Mouse (Mus musculus): ENCODE data around the gene Bax. TPM values are rescaled to one million over a fixed set of nuclear protein-coding genes. Genes with fewer than 3 reads are reported as not detected.

Bax gene
- total RNA-seq, 2 experiments from 2014 or later = 81.6 to 82.1 TPM

- DNase-seq (ENCODE audit: extremely low spot score in 1 of 2, low spot score in 1 of 2) = no peak
Measured at GRCm38 (mm10) chr7:45419859-45420614, 46.7 kb downstream of the Bax start.

GRCm38 (mm10) chr7:45417962-45418492 lies 48.7 kb downstream of the Bax start:
- no peak for DNase-seq (ENCODE audit: extremely low spot score in 1 of 2, low spot score in 1 of 2)

- DNase-seq (ENCODE audit: extremely low spot score in 1 of 2, low spot score in 1 of 2) = no peak
Measured at GRCm38 (mm10) chr7:45415636-45416035, 51.1 kb downstream of the Bax start.

- no peak for DNase-seq (ENCODE audit: extremely low spot score in 1 of 2, low spot score in 1 of 2)
Measured at GRCm38 (mm10) chr7:45414740-45415224, 51.9 kb downstream of the Bax start.

- DNase-seq (ENCODE audit: extremely low spot score in 1 of 2, low spot score in 1 of 2) = no peak
Measured at GRCm38 (mm10) chr7:45413864-45414739, 52.6 kb downstream of the Bax start.

- DNase-seq (ENCODE audit: extremely low spot score in 1 of 2, low spot score in 1 of 2) = no peak
Measured at GRCm38 (mm10) chr7:45413113-45413863, 53.4 kb downstream of the Bax start, which contains the start of gene Ntf5. TSS of gene Ntf5 (plus strand) at chr7:45413695.

GRCm38 (mm10) chr7:45412421-45412820 lies 54.3 kb downstream of the Bax start:
- DNase-seq (ENCODE audit: extremely low spot score in 1 of 2, low spot score in 1 of 2) = no peak

Small RNA genes lying within 50 kb of the gene (microRNA-seq; reads per million reads assigned to microRNA genes)
- 0 to 0.20 reads per million in 2 experiments for gene Gm22133

Other genes starting within 250 kb of the Bax start
- gene Cd37, start 227.8 kb downstream of the Bax start, total RNA-seq (2021) = 1 to 10 TPM; 3.1 to 5.7 TPM
- 1 to 10 TPM; 1.6 to 2.2 TPM for gene Slc6a16, start 225.8 kb downstream of the Bax start, total RNA-seq (2021)
- not detected for gene Slc6a21, start 189.4 kb downstream of the Bax start, total RNA-seq (2021)
- 10 to 100 TPM; 14.1 to 18.5 TPM for gene Trpm4, start 133.1 kb downstream of the Bax start, total RNA-seq (2021)
- under 1 TPM in 1 of 2 experiments, not detected in 1; 0.17 TPM for gene Hrc, start 131.6 kb downstream of the Bax start, total RNA-seq (2021)
- 100 to 1,000 TPM; 129 to 134 TPM for gene Ppfia3, start 99.9 kb downstream of the Bax start, total RNA-seq (2021)
- gene Lin7b, start 96.3 kb downstream of the Bax start, total RNA-seq (2021) = 100 to 1,000 TPM; 151 to 155 TPM
- 100 to 1,000 TPM; 288 to 443 TPM for gene Snrnp70, start 71.2 kb downstream of the Bax start, total RNA-seq (2021)
- gene Kcna7, start 61.2 kb downstream of the Bax start, total RNA-seq (2021) = not detected
- under 1 TPM in 1 of 2 experiments, not detected in 1; 0.22 TPM for gene Ntf5, start 53.2 kb downstream of the Bax start, total RNA-seq (2021)
- gene Lhb, start 46.1 kb downstream of the Bax start, total RNA-seq (2021) = under 1 TPM in 1 of 2 experiments, not detected in 1; 0.57 TPM
- gene Gys1, start 32.1 kb downstream of the Bax start, total RNA-seq (2021) = 10 to 100 TPM; 13.9 to 16.5 TPM
- 10 to 100 TPM; 34.3 to 40.6 TPM for gene Ruvbl2, start 28.8 kb downstream of the Bax start, total RNA-seq (2021)
- 100 to 1,000 TPM; 204 to 228 TPM for gene Ftl1, start 7.0 kb downstream of the Bax start, total RNA-seq (2021)
- not detected for gene Tulp2, start 15.0 kb upstream of the Bax start, total RNA-seq (2021)
- gene Gm45808, start 19.9 kb upstream of the Bax start, total RNA-seq (2021) = 1 to 10 TPM in 1 of 2 experiments, under 1 TPM in 1; 0.63 to 1.1 TPM
- 1 to 10 TPM; 3.1 to 5.7 TPM for gene Dhdh, start 21.9 kb upstream of the Bax start, total RNA-seq (2021)
- 100 to 1,000 TPM; 102 to 105 TPM for gene Nucb1, start 43.5 kb upstream of the Bax start, total RNA-seq (2021)
- 10 to 100 TPM; 19.6 to 21.6 TPM for gene Ppp1r15a, start 59.4 kb upstream of the Bax start, total RNA-seq (2021)
- gene Plekha4, start 59.4 kb upstream of the Bax start, total RNA-seq (2021) = under 1 TPM; 0.47 TPM
- gene Hsd17b14, start 88.0 kb upstream of the Bax start, total RNA-seq (2021) = under 1 TPM in 1 of 2 experiments, not detected in 1; 0.54 TPM
- 10 to 100 TPM; 20.5 to 23.4 TPM for gene Bcat2, start 103.3 kb upstream of the Bax start, total RNA-seq (2021)
- not detected for gene Fgf21, start 148.6 kb upstream of the Bax start, total RNA-seq (2021)
- gene Fut1, start 150.4 kb upstream of the Bax start, total RNA-seq (2021) = not detected
- gene Izumo1, start 154.9 kb upstream of the Bax start, total RNA-seq (2021) = not detected
- 1 to 10 TPM; 6.1 to 6.5 TPM for gene Rasip1, start 160.6 kb upstream of the Bax start, total RNA-seq (2021)
- 1 to 10 TPM; 3.1 to 3.4 TPM for gene Mamstr, start 173.1 kb upstream of the Bax start, total RNA-seq (2021)
- under 1 TPM; 0.31 to 0.32 TPM for gene Fut2, start 199.5 kb upstream of the Bax start, total RNA-seq (2021)
- gene Ntn5, start 217.1 kb upstream of the Bax start, total RNA-seq (2021) = 1 to 10 TPM; 3.4 to 4.5 TPM
- under 1 TPM; 0.80 to 0.86 TPM for gene Sec1, start 227.5 kb upstream of the Bax start, total RNA-seq (2021)
- gene Car11, start 232.9 kb upstream of the Bax start, total RNA-seq (2021) = 100 to 1,000 TPM; 164 to 190 TPM
- gene Dbp, start 238.2 kb upstream of the Bax start, total RNA-seq (2021) = 10 to 100 TPM; 65.3 to 80.4 TPM
- gene Rpl18, start 248.6 kb upstream of the Bax start, total RNA-seq (2021) = 100 to 1,000 TPM; 342 to 393 TPM

Data from layer of hippocampus, postnatal 25 days (tissue).